Mouse (Mus musculus) subcutaneous adipose tissue, adult 2 months (tissue): Measurements from ENCODE around the gene Ccna2. TPM values are rescaled to one million over a fixed set of nuclear protein-coding genes. Genes with fewer than 3 reads are reported as not detected.

ENCODE experiments used
- polyA plus RNA-seq: library from polyadenylated mRNA; depleted of rRNA; stranded (reverse); fragments of >200 nt; gene quantifications from 2 replicates; pipeline ENCODE4 v1.2.3, GENCODE M21; 2012; ENCODE audit warnings: low replicate concordance; rRNA removed

The Ccna2 gene
- polyA plus RNA-seq = 1.5 and 26.1 TPM in 2 replicates

DNA sequence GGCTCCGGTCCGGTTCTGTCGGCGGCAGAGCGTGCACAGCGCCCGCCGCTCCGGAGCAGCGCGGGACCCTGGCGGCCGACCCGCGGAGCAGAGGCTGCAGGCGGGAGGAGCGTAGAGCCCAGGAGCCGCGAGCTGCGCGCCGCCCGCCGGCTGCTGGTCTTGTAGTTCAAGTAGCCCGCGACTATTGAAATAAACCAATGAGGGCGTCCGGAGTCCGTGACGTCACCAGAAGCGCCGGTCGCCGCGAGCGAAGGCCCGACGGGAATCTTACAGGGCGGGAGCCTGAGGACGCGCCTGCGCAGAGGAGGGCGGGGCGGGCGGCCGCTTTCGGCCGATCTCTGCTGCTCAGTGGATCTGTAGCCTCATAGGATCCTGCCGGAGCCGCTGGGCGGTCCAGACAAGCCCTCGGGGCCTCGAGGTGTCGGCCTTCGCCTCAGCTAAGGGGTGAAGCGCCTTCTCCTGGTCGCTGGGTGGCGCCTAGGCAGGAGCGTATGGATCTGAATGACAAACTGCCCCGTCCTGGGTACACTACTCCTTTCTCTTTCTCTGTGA, at the start of gene Ccna2:
Ccna2 (minus strand) TSS at position 324 of the 552 bp plus-strand sequence.

GRCm38 (mm10) chr3:36613202-36613907, 41.4 kb upstream of the Ccna2 start, which contains the start of gene Bbs7:
TSS of gene Bbs7 (minus strand) at chr3:36613477.

GRCm38 (mm10) chr3:36552406-36553047, 19.4 kb downstream of the Ccna2 start, which contains the start of gene Exosc9:
TSS of gene Exosc9 (plus strand) at chr3:36552606.

DNA sequence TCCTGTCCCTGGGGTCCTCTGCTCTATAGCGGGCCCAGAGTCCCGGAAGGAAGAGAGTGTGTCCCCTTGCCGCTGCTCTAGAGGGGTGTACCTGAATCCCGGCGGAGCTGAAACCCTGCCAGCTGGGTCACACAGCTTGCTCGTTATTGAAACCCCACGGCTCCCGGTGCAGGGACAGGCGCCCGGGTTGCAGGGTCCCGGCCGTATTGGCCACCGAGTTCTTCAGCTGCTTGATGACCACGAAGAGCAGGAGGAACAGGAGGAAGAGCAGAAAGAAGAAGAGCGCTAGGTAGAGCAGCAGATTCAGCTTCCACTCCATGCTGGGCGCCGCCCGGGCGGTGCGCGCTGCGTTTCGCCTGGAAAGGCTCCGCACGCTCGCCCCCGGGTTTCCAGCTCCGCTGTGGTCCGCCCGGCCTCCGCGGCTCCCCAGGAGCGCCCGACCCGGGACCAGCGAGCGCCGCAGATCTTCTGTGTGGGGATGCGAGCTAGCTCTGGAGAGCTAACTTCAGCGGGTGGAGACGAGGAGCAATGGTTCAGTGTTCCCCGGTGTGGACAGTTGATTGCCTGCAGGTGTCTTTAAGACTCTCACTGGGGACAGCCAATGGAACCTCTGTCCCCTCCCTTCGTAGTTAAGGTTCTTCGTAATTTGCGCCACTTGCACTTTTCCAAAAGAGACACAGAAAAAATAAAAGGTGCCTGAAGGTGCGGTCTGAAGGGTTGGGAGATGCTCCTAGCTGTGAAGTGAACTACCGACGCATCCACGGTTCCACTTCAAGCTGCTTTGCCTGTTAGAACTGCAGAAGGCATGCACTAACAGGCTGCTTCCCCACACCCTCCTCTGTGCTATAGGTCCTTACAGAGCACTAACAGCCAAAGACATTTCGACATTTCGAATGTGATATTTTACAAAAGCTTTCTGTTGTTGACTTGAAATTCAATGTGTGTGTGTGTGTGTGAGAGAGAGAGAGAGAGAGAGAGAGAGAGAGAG, 50.6 kb downstream of the Ccna2 start, which contains the start of gene Gm11549:
Gm11549 (minus strand) TSS at position 741 of the 988 bp plus-strand sequence.

Other genes with a start within 250 kb of the Ccna2 start
- 826 and 1,446 TPM in 2 replicates for gene Anxa5, start 96.3 kb downstream of the Ccna2 start, polyA plus RNA-seq
- 3.3 and 5.5 TPM in 2 replicates for gene 1810062G17Rik, start 96.2 kb downstream of the Ccna2 start, polyA plus RNA-seq
- gene Gm11549, start 50.3 kb downstream of the Ccna2 start, polyA plus RNA-seq = 0.03 and 0.06 TPM in 2 replicates
- gene Exosc9, start 19.5 kb downstream of the Ccna2 start, polyA plus RNA-seq = 13.4 and 16.0 TPM in 2 replicates
- gene Bbs7, start 41.3 kb upstream of the Ccna2 start, polyA plus RNA-seq = 2.6 and 4.1 TPM in 2 replicates
- gene Trpc3, start 118.0 kb upstream of the Ccna2 start, polyA plus RNA-seq = 4.1 and 11.2 TPM in 2 replicates